Mouse (Mus musculus) cerebellum, postnatal 25 days (tissue): ENCODE measurements around the gene Olfr520.
"Not testable (repeated sequence)": the region's sequence is repeated elsewhere in the genome, so short reads cannot be mapped to it uniquely, and the experiment has no call there.

ENCODE experiments used
- DNase-seq, 2 experiments: peaks; one replicate each; pipeline ENCODE4 v3.0.0; 2021; ENCODE audit warnings: mixed read lengths in 2 of 2

The Olfr520 gene

DNA sequence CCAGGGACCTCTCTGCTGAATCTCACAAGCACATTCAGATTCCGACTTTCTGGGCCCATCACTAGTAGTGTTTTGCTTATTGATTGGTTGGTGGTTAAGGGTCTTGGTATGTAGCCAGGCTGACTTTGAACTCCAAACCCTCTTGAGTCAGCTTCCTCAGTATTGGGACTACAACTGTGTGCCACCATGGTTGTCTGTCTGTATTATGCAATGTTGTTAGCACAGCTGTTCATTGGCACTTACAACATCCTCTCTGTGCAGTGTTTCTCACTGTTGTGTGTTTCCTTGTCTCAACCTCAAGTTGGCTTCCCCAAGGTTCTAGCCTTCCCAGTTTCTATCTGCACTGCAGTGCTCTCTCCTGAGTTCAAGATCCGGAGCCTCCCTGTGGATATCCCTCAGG is 13.5 kb upstream of the Olfr520 start:
- DNase-seq = no peak

DNA sequence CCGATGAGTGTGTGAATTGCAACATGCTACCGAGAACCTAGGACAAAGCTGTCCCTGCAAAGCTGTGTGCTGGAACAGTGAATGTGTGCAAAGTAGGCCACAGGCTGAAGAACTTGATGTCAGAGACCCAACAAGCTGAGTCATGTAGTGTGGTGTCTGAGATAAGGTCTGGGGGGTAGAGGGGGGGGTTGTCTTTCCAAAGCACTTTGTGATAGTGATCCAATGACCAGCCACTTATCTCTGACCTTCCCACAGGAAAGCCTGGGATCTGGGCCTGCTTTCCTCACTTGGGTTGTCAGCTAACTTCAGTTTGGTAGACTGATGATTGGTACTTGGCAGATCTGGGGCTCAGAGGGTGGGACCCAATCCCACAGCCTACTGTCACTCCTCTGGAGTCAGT is 4.5 kb downstream of the Olfr520 start:
- no peak for DNase-seq

DNA sequence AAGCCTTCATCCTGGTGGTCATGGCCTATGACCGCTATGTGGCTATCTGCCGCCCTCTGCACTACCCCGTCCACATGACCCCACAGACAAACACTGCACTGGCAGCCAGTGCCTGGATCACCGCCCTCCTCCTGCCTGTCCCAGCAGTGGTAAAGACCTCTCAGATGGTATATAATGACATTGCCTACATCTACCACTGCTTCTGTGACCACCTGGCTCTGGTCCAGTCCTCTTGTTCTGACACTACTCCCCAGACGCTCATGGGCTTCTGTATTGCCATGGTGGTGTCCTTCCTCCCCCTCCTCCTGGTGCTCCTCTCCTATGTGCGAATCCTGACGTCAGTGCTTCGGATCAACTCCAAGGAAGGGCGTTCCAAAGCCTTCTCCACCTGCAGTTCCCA is 5.4 kb downstream of the Olfr520 start:
- not testable (repeated sequence) for DNase-seq

DNA sequence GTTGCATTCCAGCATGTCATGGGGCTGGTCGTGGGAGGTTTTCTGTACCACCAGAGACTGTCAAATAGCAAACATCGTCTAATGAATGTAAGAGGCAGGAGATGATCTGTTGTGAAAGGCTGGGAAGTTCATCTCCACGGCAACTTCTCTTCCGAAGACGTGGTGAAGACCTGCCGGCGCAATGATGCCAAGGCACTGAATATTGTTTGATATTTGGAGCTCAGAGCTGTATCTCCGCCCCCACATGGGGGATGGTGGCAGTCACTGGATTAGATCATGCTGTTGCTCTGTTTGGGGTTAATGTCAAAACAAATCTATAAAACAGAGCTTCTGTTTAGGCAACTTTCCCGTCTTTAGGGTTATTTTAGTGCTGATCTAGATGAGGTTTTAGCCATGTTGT is 9.2 kb downstream of the Olfr520 start:
- DNase-seq = no peak

DNA sequence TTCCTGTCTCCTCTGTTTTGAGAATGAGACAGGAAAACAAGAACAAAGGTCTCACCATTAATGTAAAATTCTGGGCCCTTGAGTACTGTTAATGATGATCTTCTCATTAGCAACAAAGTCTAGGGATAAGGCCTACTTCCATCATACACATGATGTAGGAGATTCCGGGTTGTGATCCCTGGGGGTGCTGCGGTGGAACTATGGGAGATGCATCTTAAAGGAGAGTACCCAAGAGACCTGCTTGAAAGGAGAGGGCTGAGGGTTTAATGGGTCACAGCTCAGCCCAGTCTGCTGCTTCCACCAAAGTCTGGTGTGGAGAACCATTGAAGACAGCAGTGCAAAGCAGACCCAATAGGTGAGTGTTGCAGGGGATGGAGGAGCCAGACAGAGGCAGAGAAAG is 33.1 kb downstream of the Olfr520 start, which contains the start of gene Olfr521:
Olfr521 (plus strand) TSS at position 301 of the 400 bp plus-strand sequence.
- no peak for DNase-seq

DNA sequence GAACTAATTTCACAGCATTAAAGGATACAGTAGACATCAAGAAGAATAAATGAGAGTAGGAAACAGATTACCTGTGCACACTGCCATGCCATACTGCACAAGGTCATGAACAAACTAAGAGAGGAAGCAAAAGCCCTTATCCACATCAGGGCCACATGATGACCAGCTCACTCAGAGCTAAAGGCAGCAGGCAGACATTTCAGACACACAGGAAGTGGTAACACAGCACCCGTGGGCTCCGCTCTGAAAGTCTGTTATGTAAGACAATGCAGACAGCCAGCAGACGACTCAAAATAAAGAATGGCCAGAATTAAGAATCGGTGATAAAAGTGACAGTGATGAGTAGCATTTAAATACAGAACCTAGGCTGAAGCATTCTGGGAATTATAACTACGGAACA is 51.3 kb downstream of the Olfr520 start:
- no peak for DNase-seq

DNA sequence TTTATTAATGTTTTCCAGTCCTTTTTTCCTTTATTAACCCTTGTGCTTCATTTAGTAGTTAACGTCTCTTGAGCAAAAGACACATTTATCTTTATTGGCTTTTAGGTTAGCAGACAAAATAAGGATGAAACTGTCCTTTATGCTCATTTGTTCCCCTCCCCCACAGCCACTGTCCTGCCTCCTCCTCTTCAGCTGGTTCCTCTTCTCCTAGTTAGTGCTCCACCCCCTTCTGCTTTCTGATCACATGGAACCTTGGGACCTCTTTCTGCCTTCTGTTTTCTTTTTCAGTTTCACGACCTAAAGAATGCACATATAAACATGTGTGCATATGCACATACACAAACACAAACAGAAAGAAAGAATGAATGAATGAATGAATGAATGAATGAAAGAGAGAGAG is 51.8 kb downstream of the Olfr520 start:
- no peak for DNase-seq

DNA sequence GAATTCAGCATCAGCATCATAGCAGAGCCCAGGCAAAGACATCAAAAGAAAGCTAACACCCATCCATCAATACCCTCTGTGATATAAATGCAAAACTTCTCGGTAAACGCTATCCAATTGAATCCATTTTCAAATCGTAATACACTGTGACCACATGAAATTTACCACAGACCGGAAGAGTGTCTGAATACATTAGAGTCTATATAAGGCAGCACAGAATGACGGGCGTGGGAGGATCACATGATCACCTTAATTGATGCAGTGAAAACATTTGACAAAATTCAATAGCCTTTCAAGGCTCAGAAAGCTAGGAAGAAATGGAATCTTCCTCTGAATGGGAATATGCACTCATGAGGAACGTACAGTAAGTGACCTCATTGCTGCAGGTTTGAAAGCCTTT is 53.3 kb downstream of the Olfr520 start:
- DNase-seq = no peak

DNA sequence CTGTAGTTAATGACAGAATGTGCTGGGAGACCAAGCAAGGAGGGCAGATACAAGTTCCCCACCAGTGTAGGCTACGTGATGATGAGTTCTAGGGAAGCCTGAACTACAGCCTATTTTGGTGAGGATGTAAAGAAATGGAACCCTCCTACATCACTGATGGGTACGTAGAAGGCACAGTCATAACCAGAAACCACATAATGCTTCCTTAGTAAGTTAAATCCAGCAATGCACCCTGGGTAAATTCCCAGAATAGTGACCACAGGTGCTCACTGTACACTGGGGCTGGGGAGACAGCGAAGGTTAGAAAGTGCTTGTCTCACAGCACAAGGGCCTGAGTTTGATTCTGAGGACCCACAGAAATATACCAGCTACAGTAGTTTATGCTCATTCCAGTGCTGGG is 55.5 kb downstream of the Olfr520 start:
- no peak for DNase-seq
